Mouse (Mus musculus): ENCODE results near the gene Gm5617.
"Not testable (repeated sequence)": the region's sequence is repeated elsewhere in the genome, so short reads cannot be mapped to it uniquely, and the experiment has no call there.

The Gm5617 gene

GRCm38 (mm10) chr9:48494817-48495547 is at the start of gene Gm5617, which contains the start of gene Rbm7:
Gene Gm5617 (plus strand): TSS chr9:48495442.
Gene Rbm7 (minus strand): TSS chr9:48495299.
- peak; percentile 92 for DNase-seq (ENCODE audit: low spot score)

- DNase-seq (ENCODE audit: low spot score) = no peak
These were observed 47.4 kb upstream of the Gm5617 start for GRCm38 (mm10) chr9:48447783-48448209.

GRCm38 (mm10) chr9:48450066-48450465 is 45.2 kb upstream of the Gm5617 start:
- DNase-seq (ENCODE audit: low spot score) = no peak

- no peak for DNase-seq (ENCODE audit: low spot score)
These were observed 39.3 kb upstream of the Gm5617 start for GRCm38 (mm10) chr9:48455961-48456360.

GRCm38 (mm10) chr9:48458879-48459278 is 36.4 kb upstream of the Gm5617 start:
- DNase-seq (ENCODE audit: low spot score) = no peak

- no peak for DNase-seq (ENCODE audit: low spot score)
These were observed 35.9 kb upstream of the Gm5617 start for GRCm38 (mm10) chr9:48459391-48459790.

GRCm38 (mm10) chr9:48460720-48461119 is 34.5 kb upstream of the Gm5617 start:
- DNase-seq (ENCODE audit: low spot score) = no peak

- no peak for DNase-seq (ENCODE audit: low spot score)
These were observed 33.7 kb upstream of the Gm5617 start for GRCm38 (mm10) chr9:48461545-48461944.

GRCm38 (mm10) chr9:48465671-48466070 is 29.6 kb upstream of the Gm5617 start:
- no peak for DNase-seq (ENCODE audit: low spot score)

- no peak for DNase-seq (ENCODE audit: low spot score)
These were observed 28.4 kb upstream of the Gm5617 start for GRCm38 (mm10) chr9:48466804-48467203.

GRCm38 (mm10) chr9:48467471-48467870 is 27.8 kb upstream of the Gm5617 start:
- not testable (repeated sequence) for DNase-seq (ENCODE audit: low spot score)

GRCm38 (mm10) chr9:48472441-48473025 is 22.7 kb upstream of the Gm5617 start:
- DNase-seq (ENCODE audit: low spot score) = no peak

GRCm38 (mm10) chr9:48473131-48473530 is 22.1 kb upstream of the Gm5617 start:
- DNase-seq (ENCODE audit: low spot score) = no peak

GRCm38 (mm10) chr9:48474367-48474766 is 20.9 kb upstream of the Gm5617 start:
- no peak for DNase-seq (ENCODE audit: low spot score)

- no peak for DNase-seq (ENCODE audit: low spot score)
These were observed 18.7 kb upstream of the Gm5617 start for GRCm38 (mm10) chr9:48476236-48477165.

- no peak for DNase-seq (ENCODE audit: low spot score)
These were observed 16.4 kb upstream of the Gm5617 start for GRCm38 (mm10) chr9:48478808-48479207.

GRCm38 (mm10) chr9:48479838-48480410 is 15.3 kb upstream of the Gm5617 start:
- DNase-seq (ENCODE audit: low spot score) = no peak

GRCm38 (mm10) chr9:48480411-48481213 is 14.6 kb upstream of the Gm5617 start, which contains the start of gene Rexo2:
Gene Rexo2 (minus strand): TSS chr9:48480623.
- peak; percentile 93 for DNase-seq (ENCODE audit: low spot score)

- no peak for DNase-seq (ENCODE audit: low spot score)
These were observed 13.8 kb upstream of the Gm5617 start for GRCm38 (mm10) chr9:48481214-48482134.

GRCm38 (mm10) chr9:48495548-48495932 is 298 bp downstream of the Gm5617 start:
- DNase-seq (ENCODE audit: low spot score) = no peak

All from ovary, adult 18-20 months (tissue).